ENCODE assay signal across 28 mouse cellular contexts in genomic region chr4:43391521-43392050, GRCm38 (mm10). TPM values are rescaled to one million over a fixed set of nuclear protein-coding genes. Genes with fewer than 3 reads are reported as not detected.
DNase-seq lines count a peak whose midpoint lies in the region; ATAC-seq and TF ChIP-seq lines count a peak whose summit lies in the region.
"Had no signal": no experiment of that assay in that cellular context is flagged by ENCODE, and none has a peak within 500 bp of the region (broad histone marks: within the 10 kb centered on the region; RNA-seq: fewer than 3 reads in every experiment).

No protein-coding gene starts in this region.

- H3K9me3 ChIP-seq in liver, embryonic 16.5 days (replicated peaks; ENCODE audit: control insufficient read depth, low read length): no peaks in the 10 kb centered on the region
- H3K9me3 ChIP-seq: hindbrain, embryonic 13.5 days; midbrain, embryonic 13.5 days had no signal

- H3K27ac ChIP-seq in kidney, adult 2 months (ENCODE audit: insufficient read depth, low read depth, low read length): peak overlapping the region; percentile 12
- no peak overlapping the region for H3K27ac ChIP-seq in liver, embryonic 16.5 days (ENCODE audit: low read length)
- H3K27ac ChIP-seq: hindbrain, embryonic 13.5 days; macrophage; midbrain, embryonic 13.5 days had no signal

- H3K4me3 ChIP-seq in kidney, adult 2 months (ENCODE audit: insufficient read depth, low read depth, low read length): no peak overlapping the region
- no peak overlapping the region for H3K4me3 ChIP-seq in liver, embryonic 16.5 days (ENCODE audit: low read depth, low read length)
- H3K4me3 ChIP-seq: erythroblast, embryonic 14.5 days; hindbrain, embryonic 13.5 days; midbrain, embryonic 13.5 days had no signal

- no peak overlapping the region for H3K9ac ChIP-seq in liver, embryonic 16.5 days (ENCODE audit: low read depth, low read length)
- H3K9ac ChIP-seq: hindbrain, embryonic 13.5 days; midbrain, embryonic 13.5 days had no signal

- H3K36me3 ChIP-seq in kidney, adult 2 months (ENCODE audit: control insufficient read depth, insufficient read depth, low read length): no peaks in the 10 kb centered on the region
- H3K36me3 ChIP-seq in liver, embryonic 16.5 days (ENCODE audit: control insufficient read depth, insufficient read depth): no peaks in the 10 kb centered on the region
- H3K36me3 ChIP-seq: hindbrain, embryonic 13.5 days; midbrain, embryonic 13.5 days had no signal

- WGBS in kidney, adult 2 months: 76% methylated on average over 3 of the region's 3 CpGs
- WGBS in liver, embryonic 16.5 days (ENCODE audit: insufficient replicate concordance): 56% methylated on average over 3 of the region's 3 CpGs

- peaks cover 27% of the 10 kb centered on the region; the same call in 1 of the 2 replicates for H3K4me1 ChIP-seq in kidney, adult 2 months (ENCODE audit: control insufficient read depth, insufficient read depth, low read length)
- peaks cover 4% of the 10 kb centered on the region; the same call in 1 of the 2 replicates for H3K4me1 ChIP-seq in liver, embryonic 16.5 days (ENCODE audit: control insufficient read depth, low read depth, low read length)
- H3K4me1 ChIP-seq: midbrain, embryonic 13.5 days had no signal

- no peaks in the 10 kb centered on the region for H3K27me3 ChIP-seq in kidney, adult 2 months (replicated peaks; ENCODE audit: control insufficient read depth, insufficient read depth, low read length)
- no peaks in the 10 kb centered on the region for H3K27me3 ChIP-seq in liver, embryonic 16.5 days (ENCODE audit: control insufficient read depth, insufficient read depth, low read depth, low read length)
- H3K27me3 ChIP-seq: hindbrain, embryonic 13.5 days; midbrain, embryonic 13.5 days had no signal

- no peak for TF ChIP-seq CTCF in kidney, adult 2 months (conservative IDR thresholded peaks at IDR 0.05; ENCODE audit: insufficient read depth, insufficient read length, low read depth, low read length)

- ATAC-seq in liver, embryonic 16.5 days (ENCODE audit: low read depth): peak; percentile 44
- ATAC-seq in monocyte, adult 5-6 weeks (replicated peaks; ENCODE audit: insufficient number of reproducible peaks, low FRiP score, low TSS enrichment, poor library complexity, severe bottlenecking): no peak
- ATAC-seq: CD4-positive, CD25-positive, alpha-beta regulatory T cell, adult 4 months; forebrain, embryonic 16.5 days; intestine, embryonic 16.5 days; midbrain, embryonic 13.5 days had no signal

- DNase-seq in kidney, adult 2 months: no peak
- DNase-seq in kidney, postnatal 14 days: no peak
- DNase-seq in liver: no peak
- peak; percentile 63 for DNase-seq in lung, postnatal 36 days
- no peak for DNase-seq in lung, postnatal 10 days
- DNase-seq: adrenal gland, postnatal 25 days; cerebellum, adult 18-20 months; cerebellum, postnatal 10 days; heart, postnatal 4 days; kidney, adult 9 months; kidney, postnatal 36 days; layer of hippocampus, postnatal 36 days; left cerebral cortex, postnatal 4 days; thymus, adult 2 months; thymus, postnatal 36 days had no signal

- no peak for TF ChIP-seq POLR2A in kidney, adult 2 months (IDR thresholded peaks at IDR 0.05; ENCODE audit: low read depth, low read length)

- no peak overlapping the region for H3K4me2 ChIP-seq in liver, embryonic 16.5 days (ENCODE audit: low read depth, low read length)
- H3K4me2 ChIP-seq: hindbrain, embryonic 13.5 days; midbrain, embryonic 13.5 days had no signal

RNA-seq across cellular contexts. Expression of gene Rusc2, which starts 9.8 kb away (rescaled TPM):
- 15.5 and 17.3 TPM in 2 replicates for polyA plus RNA-seq in kidney, adult 2 months (2012; rRNA removed)
- 2.0 and 2.9 TPM in 2 replicates for polyA plus RNA-seq in liver, embryonic 16.5 days (2015; fragmentation: Nextera tagmentation; extraction: Ambion mirVana)
- total RNA-seq in monocyte, adult 5-6 weeks (2017): 0.43 to 7.6 TPM in 2 of 3 replicates, not detected in the other
- polyA plus RNA-seq: CD4-positive, CD25-positive, alpha-beta regulatory T cell, adult 4 months had no signal

RNA-seq across cellular contexts. Expression of gene Fam166b, which starts 37.3 kb away (rescaled TPM):
- 1.3 and 1.6 TPM in 2 replicates for polyA plus RNA-seq in kidney, adult 2 months (2012; rRNA removed)
- not detected in 2 replicates for polyA plus RNA-seq in liver, embryonic 16.5 days (2015; fragmentation: Nextera tagmentation; extraction: Ambion mirVana)
- 1.1 to 2.8 TPM in 2 of 3 replicates, not detected in the other for total RNA-seq in monocyte, adult 5-6 weeks (2017)
- total RNA-seq: adrenal gland, adult 18-20 months; adrenal gland, postnatal 25 days; common myeloid progenitor, adult 5-6 weeks; gastrocnemius, adult 8-10 months; heart, postnatal 4 days; megakaryocyte-erythroid progenitor cell, adult 5-6 weeks had no signal
- polyA plus RNA-seq: CD4-positive, CD25-positive, alpha-beta regulatory T cell, adult 4 months; macrophage had no signal

RNA-seq across cellular contexts. Expression of gene Tesk1, which starts 50.2 kb away (rescaled TPM):
- polyA plus RNA-seq in kidney, adult 2 months (2012; rRNA removed): 59.0 and 72.5 TPM in 2 replicates
- 0.15 TPM in 2 replicates for polyA plus RNA-seq in liver, embryonic 16.5 days (2015; fragmentation: Nextera tagmentation; extraction: Ambion mirVana)
- 12.8 to 21.7 TPM (median 12.9 TPM) in 3 replicates for total RNA-seq in monocyte, adult 5-6 weeks (2017)

Comparison
In these comparisons a context has a peak if more than half of its experiments do, and no peak if none do; other contexts are left out.
1. RNA of gene Tesk1, which starts 50.2 kb away (polyA plus RNA-seq): 59.0 to 72.5 TPM in kidney, adult 2 months; 0.15 TPM in liver, embryonic 16.5 days; every median in the first group is over 10 times any median in the second.